Mouse (Mus musculus): ENCODE data around the gene Gm47995. TPM values are rescaled to one million over a fixed set of nuclear protein-coding genes. Genes with fewer than 3 reads are reported as not detected.
"Not testable (repeated sequence)": the region's sequence is repeated elsewhere in the genome, so short reads cannot be mapped to it uniquely, and the experiment has no call there.

Gm47995 gene
- polyA plus RNA-seq, 1 experiment: 2.7 TPM

DNA sequence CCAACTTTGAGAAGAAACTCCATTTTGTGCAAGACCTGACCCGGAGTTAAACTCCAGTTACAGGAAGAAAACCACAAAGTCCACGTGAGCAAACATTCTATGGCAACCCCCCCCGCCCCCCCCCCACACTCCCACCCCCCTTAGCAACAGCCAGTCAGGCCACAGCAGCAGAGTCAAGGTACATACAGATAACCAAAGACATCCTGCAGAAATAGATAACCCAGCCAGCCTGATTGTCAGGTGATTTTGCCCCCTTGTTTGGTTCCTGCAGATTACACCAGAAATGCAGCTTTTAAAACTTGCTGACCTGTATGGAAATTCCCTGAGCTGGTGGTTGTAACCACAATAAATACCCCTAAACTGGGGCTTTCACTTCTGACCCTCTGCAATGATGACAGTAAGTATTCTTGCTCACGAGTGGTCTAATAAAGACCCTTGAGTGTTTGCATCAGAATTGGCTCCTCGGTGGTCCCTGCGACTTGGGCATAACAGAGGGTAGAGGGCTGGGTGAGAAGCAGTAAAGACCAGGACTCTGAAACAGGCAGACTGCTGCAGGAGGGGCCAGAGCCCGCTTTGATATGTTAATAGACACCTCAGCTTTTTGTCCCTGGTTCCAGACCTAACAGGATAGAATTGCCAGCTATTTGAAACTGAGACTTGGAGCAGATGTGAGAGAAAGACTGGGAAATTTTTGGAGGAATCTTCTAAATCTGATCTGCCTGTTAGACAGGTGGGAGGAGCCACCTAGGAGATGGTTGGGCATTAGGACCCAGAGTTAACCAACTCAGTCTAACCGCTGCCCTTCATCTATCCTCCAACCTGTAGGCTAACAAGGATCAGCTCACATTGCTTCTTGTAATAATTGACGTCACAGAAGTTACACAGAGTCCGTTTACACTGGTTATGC is 21.0 kb upstream of the Gm47995 start:
- peak; percentile 94 for TF ChIP-seq GATA1 (IDR thresholded peaks at IDR 0.05; ENCODE audit: low read length)

DNA sequence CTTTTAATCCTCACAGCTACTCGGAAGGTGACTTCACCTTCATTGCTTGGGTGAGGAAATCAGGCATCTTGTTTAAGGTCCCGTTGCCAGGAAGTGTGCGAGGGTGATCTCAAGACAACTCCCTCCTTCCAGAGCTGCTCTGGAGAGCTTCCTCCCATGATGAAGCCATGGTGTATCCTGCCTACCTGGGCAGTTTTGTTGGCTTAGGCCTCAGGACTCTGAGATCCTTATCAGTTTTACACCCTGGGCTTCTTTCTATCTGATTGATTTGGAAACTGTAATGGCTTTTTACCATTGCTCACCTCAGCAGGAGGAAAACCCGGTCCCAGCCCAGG is 20.3 kb upstream of the Gm47995 start:
- no peak for TF ChIP-seq GATA1 (IDR thresholded peaks at IDR 0.05; ENCODE audit: low read length)

DNA sequence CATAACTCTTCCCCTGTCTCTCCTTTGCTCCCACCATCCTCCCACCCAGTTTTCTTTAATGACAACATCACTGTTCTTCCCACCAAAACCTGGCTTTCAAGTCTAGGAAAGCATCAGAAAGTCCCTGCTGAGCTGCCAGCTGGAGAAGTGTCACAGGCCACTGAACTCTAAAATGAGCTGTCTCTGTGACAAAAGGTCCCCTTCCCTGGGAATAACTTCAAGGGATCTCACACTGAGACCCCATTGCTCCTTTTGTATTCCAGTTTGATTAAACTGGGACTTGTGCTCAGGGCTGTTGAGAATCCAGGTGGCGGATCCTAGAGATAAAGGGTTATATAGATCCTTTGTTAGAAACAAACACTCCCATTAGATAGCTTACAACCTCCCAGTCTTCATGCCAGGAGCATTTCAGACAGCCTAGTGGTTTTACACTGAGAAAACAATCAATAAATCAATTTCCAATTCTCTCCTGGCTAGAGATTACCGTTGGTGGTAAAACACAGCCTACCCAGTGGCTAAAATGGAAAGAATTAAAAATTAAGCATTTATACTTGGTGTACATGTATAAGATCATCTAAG is 19.7 kb upstream of the Gm47995 start:
- no peak for TF ChIP-seq GATA1 (IDR thresholded peaks at IDR 0.05; ENCODE audit: low read length)

DNA sequence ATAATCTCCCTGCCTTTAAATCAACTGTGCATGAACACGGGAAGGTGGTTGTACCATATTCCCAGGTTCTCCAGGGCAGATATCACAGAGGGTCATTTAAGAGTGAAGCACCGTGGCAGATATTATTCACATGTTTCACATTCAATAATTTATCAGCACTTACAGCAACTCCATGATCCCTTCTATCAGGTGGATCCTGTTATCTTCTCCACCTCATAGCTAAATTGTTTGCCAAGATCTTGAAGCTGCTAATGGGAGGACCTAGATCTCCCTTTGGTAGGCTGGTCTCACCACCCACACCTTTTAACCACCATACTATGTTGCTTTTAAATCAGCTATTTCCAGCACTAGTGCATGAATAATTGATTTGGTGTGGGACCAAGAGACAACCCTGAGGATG is 18.1 kb upstream of the Gm47995 start:
- peak; percentile 36 for TF ChIP-seq GATA1 (IDR thresholded peaks at IDR 0.05; ENCODE audit: low read length)

DNA sequence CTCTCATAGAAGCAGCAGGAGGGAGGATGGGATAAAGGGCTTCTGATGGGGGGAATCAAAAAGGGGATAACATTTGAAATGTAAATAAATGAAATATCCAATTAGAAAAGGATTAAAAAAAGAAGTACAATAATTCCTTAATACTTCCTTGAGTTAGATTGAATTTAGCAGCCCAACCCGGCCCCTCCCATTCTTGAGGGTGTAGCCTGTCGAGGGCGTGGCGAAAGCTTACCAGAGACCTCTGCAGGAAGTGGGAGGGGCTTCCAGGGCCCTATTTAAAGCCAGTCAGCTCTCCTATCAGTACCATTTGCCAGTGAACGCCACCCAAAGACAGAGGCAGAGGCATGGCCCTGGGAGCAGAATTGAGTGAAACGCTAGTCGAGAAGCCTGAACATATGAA is 16.0 kb upstream of the Gm47995 start, which contains the start of gene Gm47985:
Gm47985 (plus strand) TSS at position 272 of the 400 bp plus-strand sequence.
- TF ChIP-seq GATA1 (IDR thresholded peaks at IDR 0.05; ENCODE audit: low read length): not testable (repeated sequence)

DNA sequence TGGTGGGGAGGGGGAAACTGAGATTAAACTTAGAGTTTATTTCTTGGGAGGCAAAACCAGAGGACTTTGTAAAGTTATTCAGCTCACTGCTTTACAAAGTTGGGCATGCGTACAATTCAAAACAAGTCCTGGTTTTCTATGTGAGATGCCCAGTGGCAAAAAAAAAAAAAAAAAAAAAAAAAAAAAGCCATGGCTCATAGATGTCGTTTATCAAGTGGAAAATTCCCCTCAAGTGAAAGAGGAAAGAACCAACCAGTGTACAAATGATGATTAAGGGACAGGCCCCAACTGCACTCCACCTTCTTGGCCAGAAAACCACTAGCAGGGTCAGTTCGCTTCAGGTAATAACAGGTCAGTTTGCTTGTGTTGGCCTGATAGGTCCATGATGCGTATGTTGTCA is 9.8 kb upstream of the Gm47995 start:
- no peak for TF ChIP-seq GATA1 (IDR thresholded peaks at IDR 0.05; ENCODE audit: low read length)

DNA sequence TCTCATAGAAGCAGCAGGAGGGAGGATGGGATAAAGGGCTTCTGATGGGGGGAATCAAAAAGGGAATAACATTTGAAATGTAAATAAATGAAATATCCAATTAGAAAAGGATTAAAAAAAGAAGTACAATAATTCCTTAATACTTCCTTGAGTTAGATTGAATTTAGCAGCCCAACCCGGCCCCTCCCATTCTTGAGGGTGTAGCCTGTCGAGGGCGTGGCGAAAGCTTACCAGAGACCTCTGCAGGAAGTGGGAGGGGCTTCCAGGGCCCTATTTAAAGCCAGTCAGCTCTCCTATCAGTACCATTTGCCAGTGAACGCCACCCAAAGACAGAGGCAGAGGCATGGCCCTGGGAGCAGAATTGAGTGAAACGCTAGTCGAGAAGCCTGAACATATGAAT is 6.2 kb upstream of the Gm47995 start, which contains the start of gene Gm8947:
Gm8947 (plus strand) TSS at position 302 of the 400 bp plus-strand sequence.
- not testable (repeated sequence) for TF ChIP-seq GATA1 (IDR thresholded peaks at IDR 0.05; ENCODE audit: low read length)

DNA sequence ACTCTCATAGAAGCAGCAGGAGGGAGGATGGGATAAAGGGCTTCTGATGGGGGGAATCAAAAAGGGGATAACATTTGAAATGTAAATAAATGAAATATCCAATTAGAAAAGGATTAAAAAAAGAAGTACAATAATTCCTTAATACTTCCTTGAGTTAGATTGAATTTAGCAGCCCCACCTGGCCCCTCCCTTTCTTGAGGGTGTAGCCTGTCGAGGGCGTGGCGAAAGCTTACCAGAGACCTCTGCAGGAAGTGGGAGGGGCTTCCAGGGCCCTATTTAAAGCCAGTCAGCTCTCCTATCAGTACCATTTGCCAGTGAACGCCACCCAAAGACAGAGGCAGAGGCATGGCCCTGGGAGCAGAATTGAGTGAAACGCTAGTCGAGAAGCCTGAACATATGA is 5.6 kb downstream of the Gm47995 start, which contains the start of gene 3110040M04Rik:
3110040M04Rik (plus strand) TSS at position 304 of the 400 bp plus-strand sequence.
- TF ChIP-seq GATA1 (IDR thresholded peaks at IDR 0.05; ENCODE audit: low read length): not testable (repeated sequence)

DNA sequence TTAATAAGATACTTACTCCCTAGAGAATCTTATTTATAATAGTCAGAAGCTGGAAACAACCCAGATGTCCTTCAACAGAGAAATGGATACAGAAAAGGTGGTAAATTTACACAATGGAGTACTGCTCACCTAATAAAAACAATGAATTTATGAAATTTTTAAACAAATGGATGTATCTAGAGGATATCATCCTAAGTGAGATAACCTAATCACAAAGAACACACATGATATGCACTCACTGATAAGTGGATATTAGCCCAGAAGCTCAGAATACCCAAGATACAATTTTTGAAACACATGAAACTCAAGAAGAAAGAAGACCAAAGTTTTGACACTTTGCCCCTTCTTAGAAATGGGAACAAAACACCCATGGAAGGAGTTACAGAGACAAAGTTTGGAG is 10.7 kb downstream of the Gm47995 start:
- peak; percentile 54 for TF ChIP-seq GATA1 (IDR thresholded peaks at IDR 0.05; ENCODE audit: low read length)

DNA sequence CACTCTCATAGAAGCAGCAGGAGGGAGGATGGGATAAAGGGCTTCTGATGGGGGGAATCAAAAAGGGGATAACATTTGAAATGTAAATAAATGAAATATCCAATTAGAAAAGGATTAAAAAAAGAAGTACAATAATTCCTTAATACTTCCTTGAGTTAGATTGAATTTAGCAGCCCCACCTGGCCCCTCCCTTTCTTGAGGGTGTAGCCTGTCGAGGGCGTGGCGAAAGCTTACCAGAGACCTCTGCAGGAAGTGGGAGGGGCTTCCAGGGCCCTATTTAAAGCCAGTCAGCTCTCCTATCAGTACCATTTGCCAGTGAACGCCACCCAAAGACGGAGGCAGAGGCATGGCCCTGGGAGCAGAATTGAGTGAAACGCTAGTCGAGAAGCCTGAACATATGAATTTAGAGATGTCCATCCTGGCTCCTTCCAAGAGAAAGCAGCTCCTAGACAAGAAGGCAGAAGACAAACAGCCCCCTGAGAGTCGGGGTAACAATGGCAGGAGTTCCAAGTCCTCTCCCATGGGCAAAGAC is 11.6 kb downstream of the Gm47995 start, which contains the start of gene Gm47996:
Gm47996 (plus strand) TSS at position 308 of the 532 bp plus-strand sequence.
- not testable (repeated sequence) for TF ChIP-seq GATA1 (IDR thresholded peaks at IDR 0.05; ENCODE audit: low read length)

DNA sequence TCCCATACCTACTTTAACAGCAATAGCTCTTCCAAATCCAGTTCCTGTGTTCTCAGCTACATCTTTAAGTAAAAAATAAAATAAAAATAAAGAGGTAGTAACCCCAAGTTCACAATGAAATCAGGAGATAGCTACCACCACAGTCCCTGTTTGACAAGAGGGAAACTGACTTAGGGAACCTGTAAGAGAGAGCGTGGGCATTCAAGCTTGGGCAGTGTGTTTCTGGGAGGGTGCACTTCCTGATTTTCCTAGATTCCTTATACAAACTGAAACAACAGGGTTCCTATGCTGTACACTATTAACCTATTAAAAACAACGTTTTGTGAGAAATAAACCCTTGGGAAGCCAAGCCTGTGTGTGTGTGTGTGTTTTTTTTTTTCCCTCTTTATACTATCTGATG is 16.6 kb downstream of the Gm47995 start:
- no peak for TF ChIP-seq GATA1 (IDR thresholded peaks at IDR 0.05; ENCODE audit: low read length)

DNA sequence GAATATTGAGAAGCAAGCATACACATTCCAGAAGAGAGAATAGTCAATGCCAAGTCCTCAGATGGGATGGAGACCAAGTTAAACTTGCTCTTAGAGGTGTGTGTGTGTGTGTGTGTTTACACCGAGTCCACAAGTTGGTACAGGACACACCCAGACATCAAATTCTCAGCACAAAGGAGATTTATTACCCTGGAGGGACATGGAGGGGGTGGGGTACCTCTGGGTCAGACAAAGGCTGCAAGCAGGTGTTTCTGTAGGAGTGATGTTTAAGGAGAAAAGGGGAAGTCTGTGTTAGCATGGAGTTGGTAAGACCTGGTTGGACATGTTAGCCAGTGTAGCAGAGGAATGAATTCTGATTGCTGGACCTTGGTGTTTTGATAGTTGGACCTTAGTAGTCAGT is 17.7 kb downstream of the Gm47995 start:
- no peak for TF ChIP-seq GATA1 (IDR thresholded peaks at IDR 0.05; ENCODE audit: low read length)

DNA sequence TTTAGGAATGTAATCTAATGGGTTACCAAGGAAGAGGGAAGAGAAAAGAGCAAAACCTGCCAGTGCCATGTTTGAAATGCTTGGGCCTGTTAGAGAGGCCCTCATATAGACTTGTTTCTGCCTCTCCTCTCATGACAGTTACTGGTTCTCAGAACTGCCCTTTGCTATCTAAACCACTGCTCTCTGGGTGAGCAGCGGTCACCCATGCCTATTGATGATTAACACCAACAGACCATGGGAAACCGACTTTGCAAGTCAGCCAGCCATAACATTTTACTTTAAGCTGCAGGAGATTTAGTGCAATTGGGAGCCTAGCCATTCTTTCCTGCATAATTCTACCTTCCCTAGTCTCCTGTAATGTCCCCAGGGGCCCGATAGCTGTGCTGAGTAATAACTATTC is 18.2 kb downstream of the Gm47995 start:
- no peak for TF ChIP-seq GATA1 (IDR thresholded peaks at IDR 0.05; ENCODE audit: low read length)

DNA sequence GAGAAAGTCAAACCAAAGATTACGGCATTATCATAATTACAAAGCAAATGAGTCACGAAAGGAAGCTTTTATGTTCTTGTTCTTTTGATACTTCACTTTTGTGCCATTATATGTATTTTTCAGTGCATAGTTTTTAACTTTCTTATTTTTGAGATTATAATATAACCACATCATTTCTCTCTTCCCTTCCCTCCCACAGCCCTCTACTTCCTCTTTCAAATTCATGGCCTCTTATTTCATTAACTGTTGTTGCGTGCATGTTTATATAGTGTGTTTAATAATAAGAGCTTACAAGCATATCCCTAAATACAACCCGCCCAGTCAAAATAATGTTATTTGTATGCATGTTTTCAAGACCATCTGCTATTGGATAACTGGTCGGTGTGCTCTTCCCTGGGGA is 20.8 kb downstream of the Gm47995 start:
- TF ChIP-seq GATA1 (IDR thresholded peaks at IDR 0.05; ENCODE audit: low read length): no peak

DNA sequence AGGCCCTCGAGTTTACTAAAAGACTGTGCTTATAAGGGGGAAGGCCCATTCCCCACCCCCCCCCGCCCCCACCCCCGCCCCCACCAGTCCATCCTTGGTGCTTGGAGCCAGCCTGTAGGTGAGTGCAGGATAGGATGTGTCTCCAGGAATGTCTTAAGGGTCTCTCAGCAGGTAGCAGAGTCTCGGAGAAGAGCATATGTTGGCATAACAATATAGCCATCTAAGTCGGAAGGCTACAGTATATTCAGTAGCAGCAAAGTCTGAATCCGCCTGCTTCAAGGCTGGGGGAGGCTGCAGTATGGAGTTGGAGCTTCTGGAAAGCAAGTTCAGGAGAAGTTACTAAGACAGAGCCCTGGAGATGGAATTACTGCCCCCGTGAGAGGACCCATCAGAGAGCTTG is 21.9 kb downstream of the Gm47995 start:
- TF ChIP-seq GATA1 (IDR thresholded peaks at IDR 0.05; ENCODE audit: low read length): no peak

DNA sequence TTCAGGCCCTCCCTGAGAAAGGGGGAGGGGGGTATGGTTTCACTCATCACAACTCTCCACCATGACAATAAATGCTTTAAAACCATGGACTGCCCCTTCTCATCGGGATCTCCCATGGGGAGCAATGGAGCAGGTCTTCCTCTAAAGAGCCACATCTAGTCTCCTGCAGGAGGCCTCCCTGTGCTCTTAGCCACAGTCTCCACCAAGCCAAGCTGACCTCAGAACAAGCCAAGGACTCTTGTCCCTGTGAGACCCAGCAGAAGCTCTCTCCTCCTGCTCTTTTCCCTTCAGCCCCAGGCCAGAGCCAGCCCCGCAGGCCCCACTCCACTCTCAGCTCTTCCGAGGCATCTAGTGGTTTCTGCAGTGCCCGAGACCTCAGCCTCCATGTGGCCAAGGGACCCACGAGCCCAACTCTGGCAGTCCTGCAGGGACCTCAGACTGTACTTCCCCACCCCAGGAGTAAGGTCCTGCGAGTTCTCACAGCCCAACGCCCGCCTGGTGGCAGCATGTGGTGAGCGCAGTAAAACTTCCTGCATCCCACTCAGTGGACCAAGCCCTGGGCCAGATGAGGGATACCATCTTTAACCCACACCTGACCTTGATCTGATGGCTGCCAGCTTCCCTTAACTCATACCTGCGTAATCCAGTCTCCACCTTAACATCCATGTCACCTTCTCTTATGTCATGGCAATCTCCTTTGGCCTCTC is 24.5 kb downstream of the Gm47995 start:
- TF ChIP-seq GATA1 (IDR thresholded peaks at IDR 0.05; ENCODE audit: low read length): no peak

Measured in G1E-ER4 (cell line).